Mouse (Mus musculus) forebrain, embryonic 14.5 days (tissue): Measurements from ENCODE around the gene Prpf18. TPM values are rescaled to one million over a fixed set of nuclear protein-coding genes. Genes with fewer than 3 reads are reported as not detected.
A peak's percentile ranks its signal among the peaks of the same experiment; 100 is the strongest.

Experiments used
- ATAC-seq: fragments of 200-750 bp; cut with Nextera tagmentation; 2 replicates; pipeline ENCODE4 v1.8.0; 2017; ENCODE audit warnings: mild to moderate bottlenecking, moderate library complexity
- DNase-seq: peaks from one replicate; pipeline ENCODE4 v3.0.0-alpha.2; 2015; ENCODE audit warnings: low spot score
- H3K27ac ChIP-seq: fragments of 300-500 bp; sonication (generic); 2 replicates; pipeline ENCODE4 v1.5.1; 2014; ENCODE audit warnings: low read depth, mild to moderate bottlenecking, control low read depth, low read length, moderate library complexity
- H3K27me3 ChIP-seq: fragments of 300-500 bp; sonication (generic); replicated peaks from 2 replicates; pipeline ENCODE4 v1.6.1; 2014; ENCODE audit warnings: low read length, control low read depth, mixed read lengths; ENCODE audit not compliant: control insufficient read depth, insufficient read depth
- H3K36me3 ChIP-seq: fragments of 300-500 bp; sonication (generic); 2 replicates; pipeline ENCODE4 v1.6.1; 2014; ENCODE audit warnings: low read length, control low read depth; ENCODE audit not compliant: control insufficient read depth, insufficient read depth
- H3K4me1 ChIP-seq: fragments of 300-500 bp; sonication (generic); 2 replicates; pipeline ENCODE4 v1.6.1; 2014; ENCODE audit warnings: antibody characterized with exemption, low read length, control low read depth; ENCODE audit not compliant: control insufficient read depth, insufficient read depth
- H3K4me2 ChIP-seq: fragments of 300-500 bp; sonication (generic); 2 replicates; pipeline ENCODE4 v1.6.1; 2014; ENCODE audit warnings: mild to moderate bottlenecking, control low read depth, low read length
- H3K4me3 ChIP-seq: fragments of 300-500 bp; sonication (generic); 2 replicates; pipeline ENCODE4 v1.5.1; 2014; ENCODE audit warnings: low read depth, low read length, control low read depth
- H3K9ac ChIP-seq: fragments of 300-500 bp; sonication (generic); 2 replicates; pipeline ENCODE4 v1.6.1; 2014; ENCODE audit warnings: mild to moderate bottlenecking, low read length, control low read depth, moderate library complexity
- H3K9me3 ChIP-seq: fragments of 300-500 bp; sonication (generic); replicated peaks from 2 replicates; pipeline ENCODE4 v1.6.1; 2016; ENCODE audit warnings: low read length, control low read depth, mixed read lengths; ENCODE audit not compliant: control insufficient read depth
- WGBS: fragments of 180-500 bp; shearing (Covaris S2); extraction: QIAGEN DNeasy Blood & Tissue Kit; methylation state at CpG from one replicate; pipeline ENCODE4 v1.1.7; 2014; 5-methylcytosine and 5-hydroxymethylcytosine counted together
- polyA plus RNA-seq: library from polyadenylated mRNA; unstranded; fragments of >200 nt; fragmentation: Nextera tagmentation; extraction: Ambion mirVana; gene quantifications from 2 replicates; pipeline ENCODE4 v1.2.1, GENCODE M21; 2014

Prpf18 gene
- polyA plus RNA-seq, 1 experiment from 2014 or later, result 46.8 TPM

DNA sequence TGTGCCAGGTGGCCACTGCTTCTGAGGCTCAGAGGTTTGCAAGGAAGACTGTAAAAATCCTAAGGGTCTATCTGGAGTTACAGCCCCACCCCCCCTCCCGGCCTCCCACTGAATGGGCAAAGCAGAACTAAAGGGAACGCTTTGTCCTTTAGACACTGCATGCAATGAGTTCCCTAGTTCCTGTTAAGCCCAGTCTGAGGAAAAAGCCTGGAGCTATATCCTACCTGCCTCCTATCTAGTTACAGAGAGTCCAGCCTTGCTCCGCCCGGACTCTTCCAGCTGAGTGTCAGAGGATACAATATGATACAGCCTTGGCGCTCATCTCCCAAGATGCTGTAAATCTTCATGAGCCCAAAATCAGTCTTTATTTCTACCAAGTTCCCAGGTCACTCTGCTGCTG is 77.7 kb downstream of the Prpf18 start:
- no peak for ATAC-seq
- Histone ChIP-seq H3K9ac (no peak overlapping the region), H3K9me3 (no peaks in the 10 kb centered on the region), H3K36me3 (peaks cover 74% of the 10 kb centered on the region), H3K4me3 (no peak overlapping the region), H3K4me1 (no peaks in the 10 kb centered on the region), H3K4me2 (no peak overlapping the region), H3K27ac (no peak overlapping the region), H3K27me3 (no peaks in the 10 kb centered on the region)
- WGBS, result 86% methylated on average over 5 of the region's 5 CpGs
- DNase-seq, result no peak

DNA sequence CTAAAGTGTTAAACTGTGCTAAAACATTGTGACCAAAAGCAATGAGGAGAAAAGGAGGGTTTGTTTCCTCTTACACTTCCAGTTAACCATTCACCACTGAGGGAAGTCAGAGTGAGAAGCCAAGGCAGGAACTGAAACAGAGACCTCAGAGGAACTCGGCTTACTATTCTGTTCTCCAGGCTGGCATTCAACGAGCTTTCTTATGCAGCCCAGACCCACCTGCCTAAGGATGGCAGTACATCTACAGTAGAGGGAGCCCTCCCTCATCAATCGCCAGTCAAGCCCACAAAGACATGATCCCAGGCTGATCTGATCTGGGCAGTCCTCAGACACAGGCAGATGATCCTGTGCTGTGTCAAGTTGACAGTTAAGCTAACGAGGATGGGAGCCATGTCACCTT is 78.5 kb downstream of the Prpf18 start:
- peaks cover 76% of the 10 kb centered on the region for H3K36me3 ChIP-seq

DNA sequence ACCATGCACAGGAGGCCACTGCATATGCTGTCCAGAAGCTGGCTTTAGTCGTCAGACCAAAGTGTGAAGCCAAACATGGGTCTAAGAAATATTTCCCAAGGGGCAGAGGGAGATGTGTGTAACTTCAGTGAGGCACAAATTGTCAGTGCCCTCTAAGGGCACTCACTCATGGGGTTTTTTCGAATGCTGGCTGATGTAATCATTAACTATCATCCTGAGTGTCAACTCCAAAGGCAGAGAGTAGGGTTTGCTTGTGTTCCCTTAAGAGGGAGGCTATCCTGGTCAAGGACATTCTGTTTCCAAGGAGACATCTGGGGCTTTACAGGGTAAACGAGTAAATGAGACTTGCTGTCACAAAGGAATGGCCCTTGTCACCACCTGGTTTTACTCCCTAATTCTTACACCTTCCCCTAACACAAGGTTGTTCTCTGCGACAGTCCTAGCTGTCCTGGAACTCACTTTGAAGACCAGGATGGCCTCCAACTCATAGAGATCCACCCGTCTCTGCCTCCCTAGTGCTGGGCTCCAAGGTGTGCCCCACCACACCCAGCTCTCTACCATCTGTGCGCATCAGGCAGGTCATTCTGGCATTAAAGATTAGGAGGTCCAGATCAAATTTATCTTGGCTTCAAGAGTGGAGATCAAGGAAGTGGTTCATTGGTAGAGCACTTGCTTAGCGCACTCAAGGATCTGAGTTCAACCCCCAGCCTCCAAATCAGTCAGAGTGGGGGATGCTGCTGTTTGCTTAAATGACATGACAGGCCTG is 79.2 kb downstream of the Prpf18 start:
- Histone ChIP-seq H3K27me3 (no peaks in the 10 kb centered on the region), H3K9ac (no peak overlapping the region), H3K9me3 (no peaks in the 10 kb centered on the region), H3K4me2 (no peak overlapping the region), H3K4me3 (no peak overlapping the region), H3K27ac (no peak overlapping the region), H3K36me3 (peaks cover 77% of the 10 kb centered on the region), H3K4me1 (no peaks in the 10 kb centered on the region)
- WGBS, result 86% methylated on average over 7 of the region's 7 CpGs
- DNase-seq (no peak), ATAC-seq (no peak)

More for the DNA sequence above, 78.5 kb downstream of the Prpf18 start:
- Histone ChIP-seq H3K27ac (no peak overlapping the region), H3K4me3 (no peak overlapping the region), H3K9me3 (no peaks in the 10 kb centered on the region), H3K4me2 (no peak overlapping the region), H3K27me3 (no peaks in the 10 kb centered on the region), H3K4me1 (no peaks in the 10 kb centered on the region), H3K9ac (no peak overlapping the region)
- 0 out of 2 replicates have a peak, but pooled peaks have one; percentile 40 for ATAC-seq
- WGBS, result 70% methylated on average over 4 of the region's 4 CpGs
- DNase-seq, result no peak

Other genes with a start within 250 kb of the Prpf18 start
- gene Bend7, start 65.7 kb upstream of the Prpf18 start, polyA plus RNA-seq, result 2.2 and 2.8 TPM in 2 replicates
- gene Sephs1, start 229.5 kb upstream of the Prpf18 start, polyA plus RNA-seq, result 88.5 and 102 TPM in 2 replicates